Mouse (Mus musculus) layer of hippocampus, adult 9-10 months (tissue): Measurements from ENCODE around the gene Ccdc114.
"Not testable (repeated sequence)": the region's sequence is repeated elsewhere in the genome, so short reads cannot be mapped to it uniquely, and the experiment has no call there.

Experiments
- DNase-seq: peaks from one replicate; pipeline ENCODE4 v3.0.0; 2022; ENCODE audit warnings: low spot score

Gene Ccdc114

DNA sequence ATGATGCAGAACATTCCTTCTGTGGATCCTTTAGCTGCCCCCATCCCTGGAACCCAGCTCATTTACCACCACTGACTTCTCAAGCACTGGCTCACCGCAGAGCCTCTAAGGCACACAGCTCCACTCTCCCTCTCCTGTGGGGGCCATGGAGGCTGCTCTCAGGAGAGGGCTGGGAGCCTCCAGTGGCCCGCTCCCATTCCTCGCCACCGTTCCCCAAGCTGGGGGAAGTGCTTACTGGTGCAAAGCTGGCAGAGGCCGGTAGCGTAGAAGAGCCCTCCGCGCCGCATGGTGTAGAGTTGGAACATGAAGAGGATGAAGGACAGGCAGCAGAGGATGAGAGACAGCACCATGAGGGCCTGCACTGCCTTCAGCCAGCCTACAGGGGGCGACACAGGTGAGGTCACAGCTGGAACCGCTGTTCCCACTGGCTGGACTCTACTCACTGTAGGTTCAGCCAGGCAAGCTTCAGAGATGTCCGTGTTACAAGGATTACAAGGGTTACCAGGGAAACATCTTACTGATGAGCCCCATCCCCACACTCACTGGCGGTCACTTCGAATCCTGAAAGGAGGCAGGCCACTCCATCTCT, 4.7 kb upstream of the Ccdc114 start:
- no peak for DNase-seq

DNA sequence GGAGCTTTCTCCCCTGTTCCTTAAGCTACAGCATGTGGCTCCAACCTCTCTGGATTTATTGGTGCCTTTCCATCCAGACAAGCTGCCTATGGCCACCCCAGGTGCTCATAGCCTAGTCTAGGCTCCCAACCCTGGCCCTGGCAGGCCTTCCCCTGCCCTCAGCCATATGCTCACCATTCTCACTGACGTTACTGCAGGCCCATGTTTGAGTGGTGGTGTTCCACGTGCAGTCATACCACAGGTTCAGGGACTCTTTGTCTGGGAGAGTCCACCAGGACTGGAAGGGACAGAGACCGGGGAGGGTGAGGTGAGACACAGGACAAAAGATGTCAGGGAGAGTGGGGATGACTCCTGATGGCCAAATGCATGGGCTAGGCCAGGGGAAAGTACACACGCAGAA, 4.1 kb upstream of the Ccdc114 start:
- no peak for DNase-seq

DNA sequence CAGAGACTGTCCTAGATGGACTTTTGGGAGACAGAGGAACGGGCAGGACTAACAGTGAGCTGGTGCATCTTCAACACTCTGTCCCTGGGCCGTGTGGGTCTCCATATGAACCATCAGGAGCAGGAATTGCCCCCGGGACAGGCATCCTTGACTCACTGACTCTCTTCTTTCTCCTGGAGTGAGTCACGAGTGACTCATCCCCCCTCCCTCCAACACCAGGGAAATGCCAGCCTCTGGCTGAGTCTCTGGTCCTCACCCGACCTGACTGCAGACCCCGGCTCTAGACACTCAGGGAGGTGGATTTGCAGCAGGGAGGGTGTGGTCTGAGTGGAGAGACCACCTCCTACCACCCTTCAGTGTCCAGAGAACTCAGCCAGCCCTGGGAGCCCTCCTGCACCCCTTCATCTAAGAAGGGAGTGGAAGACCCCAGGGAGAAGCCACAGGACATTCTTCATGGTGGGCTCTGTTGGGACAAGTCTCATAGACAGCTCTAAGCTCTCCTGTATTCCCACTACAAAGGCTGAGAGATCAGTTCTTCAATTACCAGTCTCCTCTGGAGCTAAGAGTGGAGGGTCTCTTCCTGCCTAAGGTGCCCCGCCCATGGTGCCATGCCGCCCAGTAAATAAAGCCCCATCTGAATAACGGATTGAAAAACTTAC, 3.2 kb upstream of the Ccdc114 start:
- DNase-seq = no peak

DNA sequence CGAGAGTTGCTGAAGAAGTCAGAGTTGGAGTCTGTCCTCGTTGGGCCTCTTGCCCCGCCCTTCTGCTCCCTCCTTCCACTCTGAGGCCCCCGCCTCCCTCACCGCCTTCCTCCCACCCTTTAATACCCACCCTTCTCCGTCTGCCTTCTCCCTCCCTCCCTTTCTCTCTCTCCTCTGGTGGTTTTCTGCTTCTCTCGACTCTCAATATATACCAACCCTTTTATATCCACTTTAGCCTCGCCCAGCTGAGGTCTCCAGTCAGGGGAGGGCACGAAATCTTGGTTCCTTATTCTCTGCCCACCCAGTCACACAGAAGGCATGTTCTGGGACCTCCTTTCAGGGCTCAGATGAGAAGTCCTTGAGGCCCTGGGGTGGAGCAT, 2.6 kb upstream of the Ccdc114 start, which contains the start of gene Emp3:
TSS of gene Emp3 (minus strand) at position 163 of the 380 bp plus-strand sequence.
- DNase-seq = no peak

DNA sequence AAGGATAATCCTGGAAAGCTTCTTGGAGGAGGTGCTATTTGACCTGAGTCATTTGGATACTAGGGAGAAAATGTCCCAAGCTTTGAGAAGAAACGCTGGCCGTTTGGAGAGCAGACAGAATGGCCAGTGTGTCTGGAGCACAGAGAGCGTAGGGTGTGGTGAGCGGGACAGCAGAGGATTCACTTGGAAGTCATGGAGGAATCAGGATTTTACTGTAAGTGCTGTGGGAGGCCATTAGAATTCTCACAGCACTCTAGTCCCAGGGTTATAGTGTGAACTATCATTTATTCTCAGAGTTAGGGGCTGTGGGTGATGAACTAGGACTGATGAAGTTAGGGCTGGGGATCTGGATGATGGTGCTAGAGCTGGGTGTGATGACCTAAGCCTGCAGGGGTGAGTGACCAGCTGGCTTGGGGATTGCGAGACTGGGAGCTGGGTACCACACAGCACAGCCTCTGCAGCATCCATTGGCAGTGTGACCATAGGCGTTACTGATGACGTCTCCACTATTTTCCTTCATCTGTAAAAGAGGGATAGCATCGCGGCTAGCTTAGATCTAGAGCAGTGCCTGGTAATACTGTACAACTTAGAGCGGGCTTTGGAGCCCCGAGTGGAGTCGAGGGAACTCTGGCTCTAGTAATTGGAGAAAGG, 1.8 kb upstream of the Ccdc114 start:
- DNase-seq = no peak

DNA sequence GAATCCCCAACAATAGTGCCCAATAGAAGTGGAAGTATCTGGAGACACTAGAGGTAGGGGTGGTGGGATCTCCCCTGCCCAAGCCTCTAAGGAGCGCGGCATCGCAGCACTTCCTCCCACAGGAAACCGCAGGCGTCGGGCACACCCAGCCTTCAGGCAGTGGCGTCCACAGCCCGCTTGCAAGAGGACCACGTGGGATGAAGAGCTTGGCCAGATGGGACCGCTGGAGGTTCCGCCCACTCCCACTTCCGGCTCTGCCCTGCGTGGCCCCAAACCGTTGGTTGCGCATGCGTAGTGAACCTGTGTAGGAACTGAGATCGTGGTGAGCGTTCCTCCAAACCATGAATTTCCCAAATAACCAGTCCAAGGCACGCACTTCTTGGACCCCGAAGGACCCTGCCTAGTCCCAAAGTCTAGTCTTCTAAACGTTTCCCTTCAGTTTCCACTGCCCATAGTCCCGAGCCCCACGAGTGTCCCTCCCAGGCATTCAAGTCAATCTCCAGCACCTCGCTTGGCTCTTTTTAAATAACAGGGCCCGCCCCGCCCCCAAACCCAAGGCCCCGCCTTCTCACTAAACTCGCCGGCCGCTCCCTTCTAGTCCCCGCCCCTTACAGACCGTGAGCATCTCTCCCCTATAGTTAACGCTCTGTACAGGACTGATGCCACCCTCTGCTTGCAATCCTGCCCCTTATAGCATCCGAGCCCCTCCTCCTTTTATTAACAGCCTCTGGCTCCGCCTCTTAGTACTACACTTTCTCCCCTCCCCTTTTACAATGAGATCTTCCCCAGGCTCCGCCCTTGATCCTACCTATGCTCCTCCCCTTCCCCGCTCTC, 727 bp upstream of the Ccdc114 start:
- DNase-seq = peak; percentile 93

DNA sequence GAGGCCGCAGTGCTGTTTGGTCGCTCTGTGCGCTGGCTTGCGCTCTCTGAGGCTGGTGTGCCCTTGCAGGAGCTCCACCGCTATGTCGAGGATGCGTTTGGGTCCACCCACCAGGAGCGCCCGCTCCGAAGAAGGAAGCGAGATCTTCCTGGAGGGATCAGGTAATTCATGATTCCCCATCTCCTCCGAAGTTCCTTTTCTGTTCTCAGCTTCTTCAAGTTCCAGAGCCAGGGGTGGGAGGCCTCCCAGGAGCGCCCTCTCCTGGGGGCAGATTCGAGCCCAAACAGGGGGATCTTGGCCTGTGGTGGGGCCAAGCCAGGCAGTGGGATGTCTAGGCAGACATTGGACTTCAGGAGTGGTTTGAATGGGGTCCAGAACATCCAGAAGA, 551 bp downstream of the Ccdc114 start:
- no peak for DNase-seq

DNA sequence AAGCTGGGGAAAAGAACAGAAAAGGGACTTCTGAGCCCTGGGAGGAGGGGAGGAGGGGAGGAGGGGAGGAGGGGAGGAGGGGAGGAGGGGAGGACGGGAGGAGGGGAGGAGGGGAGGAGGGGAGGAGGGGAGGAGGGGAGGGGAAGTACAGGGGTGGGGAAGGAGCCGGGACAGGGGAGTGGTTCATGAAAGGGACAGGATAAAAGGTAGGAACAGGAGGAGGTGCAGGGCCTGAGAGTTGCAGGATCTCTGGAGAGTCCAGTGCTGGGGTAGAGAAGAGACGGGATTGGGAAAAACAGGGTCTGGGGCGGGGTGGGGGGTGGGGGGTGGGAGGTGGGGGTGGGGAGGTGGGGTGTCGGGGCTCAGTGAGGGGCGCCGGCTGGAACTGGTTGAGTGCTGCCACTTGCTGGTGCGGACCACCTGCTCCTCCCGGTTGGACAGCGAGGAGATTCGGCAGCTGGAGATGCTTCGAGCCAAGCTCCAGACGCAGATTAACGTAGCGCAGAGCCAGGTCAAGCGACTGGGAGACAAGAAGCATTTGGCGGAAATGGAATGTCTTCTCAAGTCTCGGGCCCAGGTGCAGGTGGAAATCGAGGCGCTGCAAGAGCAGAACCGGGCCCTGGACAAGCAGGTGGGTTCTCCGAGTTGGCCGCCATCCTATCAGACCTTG, 4.9 kb downstream of the Ccdc114 start:
- no peak for DNase-seq

DNA sequence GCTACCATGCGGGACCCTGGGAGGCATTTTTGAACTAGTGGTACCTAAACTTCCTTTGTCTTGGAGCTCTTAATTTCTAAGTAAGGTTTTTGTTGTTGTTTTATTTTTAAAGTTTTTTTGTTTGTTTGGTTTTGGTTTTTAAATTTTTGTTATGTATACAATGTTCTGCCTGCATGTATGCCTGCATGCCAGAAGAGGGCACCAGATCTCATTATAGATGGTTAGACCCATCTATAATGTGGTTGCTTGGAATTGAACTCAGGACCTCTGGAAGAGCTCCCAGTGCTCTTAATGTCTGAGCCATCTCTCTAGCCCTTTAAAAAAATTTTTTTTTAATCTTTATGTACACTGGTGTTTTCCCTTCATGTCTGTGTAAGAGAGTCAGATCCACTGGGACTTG, 5.8 kb downstream of the Ccdc114 start:
- no peak for DNase-seq

DNA sequence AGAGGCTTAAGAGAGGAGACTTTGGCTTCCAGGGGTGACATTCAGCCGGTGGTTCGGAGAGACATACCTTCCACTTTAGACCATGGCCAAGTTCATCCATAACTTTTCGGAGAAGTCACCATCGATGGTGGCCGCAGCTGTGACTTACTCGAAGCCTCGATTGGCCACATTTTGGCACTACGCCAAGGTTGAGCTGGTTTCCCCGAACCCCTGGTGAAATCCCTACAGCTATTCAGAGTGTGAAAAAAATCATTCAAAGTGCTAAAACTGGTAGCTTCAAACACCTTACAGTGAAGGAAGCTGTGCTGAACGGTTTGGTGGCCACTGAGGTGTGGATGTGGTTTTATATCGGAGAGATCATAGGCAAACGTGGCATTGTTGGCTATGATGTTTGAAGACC, 9.9 kb downstream of the Ccdc114 start:
- DNase-seq = not testable (repeated sequence)

DNA sequence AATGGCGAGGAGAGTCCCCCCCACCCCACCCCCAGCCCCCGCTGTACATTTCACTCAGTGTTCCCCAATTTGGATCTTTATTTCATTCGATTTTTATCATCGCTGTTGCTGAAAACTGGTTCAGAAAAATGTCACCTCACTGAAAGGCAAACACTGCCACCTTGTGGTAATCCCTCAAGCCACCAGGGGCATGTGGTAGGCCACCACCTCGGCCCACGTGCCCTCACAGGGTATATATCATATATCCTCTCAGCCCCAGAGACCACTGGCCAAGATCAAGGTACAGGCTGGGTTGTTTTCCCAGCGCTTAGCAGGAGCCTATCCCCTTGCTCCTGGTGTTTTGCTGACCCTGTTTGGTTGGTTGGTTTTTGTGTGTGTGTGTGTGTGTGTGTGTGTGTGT, 11.2 kb downstream of the Ccdc114 start:
- no peak for DNase-seq

DNA sequence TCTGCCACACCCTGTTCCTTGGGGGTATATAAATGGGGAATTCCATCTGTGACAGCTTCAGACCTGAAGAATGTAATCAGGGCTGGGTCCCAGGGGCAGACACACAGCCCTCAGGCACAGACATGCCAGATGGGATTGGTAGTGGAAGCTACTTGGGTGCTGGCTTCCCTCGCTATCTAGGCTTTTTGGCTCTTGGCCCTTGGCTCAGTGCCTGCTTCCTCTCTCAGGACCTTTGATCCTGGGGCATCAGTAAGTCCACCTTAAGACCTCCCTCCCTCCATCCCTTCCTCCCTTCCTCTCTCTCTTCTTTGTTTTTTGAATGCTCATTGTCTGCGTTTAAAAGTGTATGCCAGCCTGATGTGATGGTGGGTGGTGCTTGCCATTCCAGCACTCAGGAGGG, 16.0 kb downstream of the Ccdc114 start:
- DNase-seq = no peak

DNA sequence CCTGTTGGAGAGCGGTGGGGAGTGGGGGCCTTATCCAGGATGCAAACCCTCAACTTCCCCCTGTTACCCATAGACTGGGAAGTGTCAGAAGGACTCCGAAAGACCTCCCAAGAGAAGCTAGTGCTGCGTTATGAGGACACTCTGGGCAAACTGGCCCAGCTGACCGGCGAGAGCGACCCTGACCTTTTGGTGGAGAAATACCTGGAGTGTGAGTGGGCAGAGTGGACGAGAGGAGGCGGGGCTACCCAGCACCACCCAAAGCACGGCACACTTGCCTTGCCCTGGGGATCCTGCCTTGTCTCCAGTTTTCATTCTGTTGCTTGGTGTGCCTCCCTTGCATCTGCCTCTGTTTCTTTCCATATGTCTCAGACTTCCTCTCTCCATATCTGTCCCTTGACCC, 18.1 kb downstream of the Ccdc114 start:
- DNase-seq = no peak

DNA sequence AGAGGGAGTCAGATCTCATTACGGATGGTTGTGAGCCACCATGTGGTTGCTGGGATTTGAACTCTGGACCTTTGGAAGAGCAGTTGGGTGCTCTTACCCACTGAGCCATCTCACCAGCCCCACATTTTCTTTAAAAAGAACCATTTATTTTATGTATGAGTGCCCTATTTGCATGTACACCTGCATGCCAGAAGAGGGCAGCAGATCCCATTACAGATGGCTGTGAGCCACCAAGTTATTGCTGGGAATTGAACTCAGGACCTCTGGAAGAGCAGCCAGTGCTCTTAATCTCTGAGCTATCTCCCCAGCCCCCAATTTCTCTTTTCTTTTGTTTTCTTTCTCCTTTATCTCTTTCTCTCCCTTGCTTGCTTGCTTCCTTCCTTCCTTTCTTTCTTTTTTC, 19.4 kb downstream of the Ccdc114 start:
- DNase-seq = not testable (repeated sequence)

DNA sequence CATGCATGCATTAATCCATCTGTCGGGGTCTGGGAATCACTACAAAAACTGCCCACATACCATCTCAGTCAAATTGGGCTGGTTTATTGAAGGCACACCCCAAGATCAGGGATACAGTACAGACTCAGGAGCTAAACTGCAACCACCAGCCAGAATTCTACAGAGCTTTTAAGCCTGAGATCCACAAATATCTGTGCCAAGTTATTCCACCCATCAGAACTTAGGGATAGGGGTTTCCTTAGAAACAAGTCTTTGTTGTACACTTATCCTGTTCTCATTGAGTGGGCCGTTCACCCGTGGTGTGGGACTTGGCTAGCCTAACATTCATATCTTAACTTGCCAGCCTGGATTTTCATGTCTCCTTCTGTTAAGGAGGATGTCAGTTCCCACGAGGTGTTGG, 25.2 kb downstream of the Ccdc114 start:
- no peak for DNase-seq

DNA sequence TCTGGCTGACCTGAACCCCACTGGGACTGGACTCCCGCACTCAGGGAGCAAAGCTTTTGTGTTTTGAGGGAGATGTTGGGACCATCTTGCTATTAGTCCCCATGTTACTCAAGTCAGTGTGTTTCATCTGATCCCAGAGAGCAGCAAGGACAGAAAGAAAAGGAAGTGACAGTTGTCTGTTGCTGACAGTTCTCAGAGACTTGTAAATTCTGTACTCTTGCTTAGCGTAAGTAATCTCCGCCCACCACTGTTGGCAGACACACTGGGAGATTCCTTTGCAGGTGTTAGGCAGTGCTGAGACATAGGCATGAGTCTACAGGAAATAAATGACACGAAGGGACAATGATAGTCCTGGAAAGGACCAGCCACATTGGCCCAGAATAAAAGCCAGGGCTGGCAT, 32.7 kb downstream of the Ccdc114 start:
- no peak for DNase-seq

DNA sequence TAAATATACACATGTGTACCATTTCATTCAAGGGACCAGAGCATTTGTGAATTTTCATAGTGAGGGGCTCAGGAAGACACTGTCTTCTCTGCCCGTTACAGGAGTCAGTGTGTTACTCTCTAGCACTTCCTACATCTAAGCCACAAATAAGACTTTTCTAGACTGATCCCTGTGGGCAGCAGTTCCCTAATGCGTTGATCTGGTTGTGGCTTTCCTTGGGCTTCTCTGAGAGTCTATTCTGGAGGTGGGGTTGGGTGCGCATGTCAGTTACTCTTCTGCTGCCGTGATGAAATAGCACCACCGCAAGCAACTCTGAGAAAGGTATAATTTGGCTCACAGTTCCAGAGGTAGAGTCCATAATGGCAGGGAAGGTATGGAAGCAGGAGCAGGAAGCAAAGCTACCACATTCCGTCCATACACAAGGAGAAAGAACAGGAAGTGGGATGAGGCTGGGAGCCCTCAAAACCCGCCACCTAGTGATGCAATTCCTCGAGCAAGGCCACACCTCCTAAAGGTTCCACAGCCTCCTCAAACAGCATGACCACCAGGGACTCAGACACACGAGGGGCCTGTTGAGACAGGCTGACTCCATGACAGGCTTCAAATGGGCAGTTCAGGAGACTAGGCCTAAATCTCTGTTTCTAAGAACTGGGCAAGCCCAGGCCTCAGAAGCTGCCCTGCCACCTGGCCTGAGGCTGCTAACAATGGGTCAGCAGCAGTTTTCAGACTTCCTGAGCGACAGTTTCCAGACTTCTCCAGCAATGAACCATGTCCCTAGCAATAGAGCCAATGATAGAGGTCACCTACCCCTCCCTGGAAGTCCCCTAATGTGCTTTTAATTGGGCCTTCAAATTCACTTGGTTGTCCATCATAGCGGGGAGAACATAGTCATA, 48.2 kb downstream of the Ccdc114 start:
- no peak for DNase-seq

DNA sequence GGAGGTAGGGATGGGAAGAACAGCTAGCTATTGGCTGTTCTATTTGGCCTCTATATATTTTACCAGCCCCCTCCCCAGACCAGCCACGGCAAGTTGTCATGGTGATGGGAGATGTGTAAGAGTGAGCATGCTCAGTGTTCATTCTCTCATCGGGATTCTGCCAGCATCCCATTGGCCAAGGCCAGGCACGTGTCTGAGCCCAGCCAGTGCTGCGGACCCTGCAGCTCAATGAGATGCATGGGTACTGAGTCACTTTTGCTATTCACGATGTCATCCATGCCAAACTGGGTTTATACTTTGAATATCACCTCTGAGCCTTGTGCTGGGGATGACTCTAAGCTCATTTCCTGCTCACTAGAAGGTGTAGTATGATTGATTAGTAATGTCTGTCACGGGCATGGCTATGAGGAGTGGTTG, 49.4 kb downstream of the Ccdc114 start:
- DNase-seq = no peak

DNA sequence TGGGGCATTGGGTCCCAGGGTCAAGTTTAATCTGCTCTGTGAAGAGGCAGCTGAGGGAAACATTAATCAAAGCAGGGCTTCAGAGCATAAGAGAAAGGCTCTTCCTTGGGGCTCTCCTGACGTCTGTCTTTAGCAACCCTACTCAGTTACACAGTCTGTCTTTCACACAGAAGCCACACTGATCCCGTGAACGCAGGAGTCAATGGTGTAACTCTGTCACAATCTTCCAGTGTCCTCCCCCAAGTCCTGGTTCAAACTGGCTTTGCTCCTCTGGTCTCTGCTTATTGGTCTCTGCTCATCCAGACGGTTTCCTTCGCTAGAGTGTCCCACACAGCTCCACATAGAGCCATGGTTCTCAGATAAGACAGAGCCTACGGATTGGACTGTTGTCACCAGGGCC, 50.2 kb downstream of the Ccdc114 start:
- no peak for DNase-seq

DNA sequence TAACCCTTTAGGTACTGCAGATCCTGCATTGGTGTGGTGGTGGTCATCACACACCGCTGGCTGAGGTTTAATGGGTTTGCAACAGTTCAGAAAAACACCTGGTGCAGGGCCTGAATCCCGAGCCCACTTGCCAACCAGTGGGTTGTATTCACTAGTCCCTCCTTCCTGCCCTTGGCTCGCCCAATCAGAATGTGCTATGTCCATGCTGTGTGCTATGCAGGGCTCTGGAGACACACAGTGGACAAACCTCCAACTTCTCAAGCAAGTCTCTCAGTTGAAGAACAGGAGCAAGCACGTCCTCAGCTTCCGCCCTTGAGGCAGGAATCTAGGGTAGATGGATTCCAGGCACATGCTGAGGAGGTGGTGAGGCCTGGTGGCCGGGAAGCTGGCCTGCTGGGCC, 50.6 kb downstream of the Ccdc114 start:
- DNase-seq = no peak

DNA sequence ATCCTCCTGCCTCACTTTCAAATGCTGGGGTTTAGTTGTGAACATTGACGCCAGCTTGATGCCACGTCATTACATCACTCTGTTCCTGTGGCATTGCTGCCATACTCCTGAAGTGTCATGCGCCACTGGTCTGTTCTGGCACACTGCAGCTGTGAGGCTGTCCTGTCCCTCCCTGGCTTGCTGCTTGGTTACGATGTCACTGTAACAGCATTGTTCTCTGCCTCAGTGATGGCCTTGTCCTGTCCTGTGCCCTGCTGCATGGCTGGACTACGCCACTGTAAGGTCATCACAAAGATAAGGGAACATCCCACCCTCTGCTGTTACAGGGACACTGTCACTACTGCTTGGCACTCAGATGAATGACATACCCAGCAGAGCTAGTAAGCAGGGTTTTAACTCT, 57.7 kb downstream of the Ccdc114 start:
- DNase-seq = peak; percentile 16
